Mouse (Mus musculus) ovary, postnatal 14 days (tissue): ENCODE measurements around the gene Vmn1r85.
A peak's percentile ranks its signal among the peaks of the same experiment; 100 is the strongest.
"Not testable (repeated sequence)": the region's sequence is repeated elsewhere in the genome, so short reads cannot be mapped to it uniquely, and the experiment has no call there.

Experiments used
- DNase-seq: peaks from one replicate; pipeline ENCODE4 v3.0.0; 2022; ENCODE audit warnings: low spot score

Gene Vmn1r85

DNA sequence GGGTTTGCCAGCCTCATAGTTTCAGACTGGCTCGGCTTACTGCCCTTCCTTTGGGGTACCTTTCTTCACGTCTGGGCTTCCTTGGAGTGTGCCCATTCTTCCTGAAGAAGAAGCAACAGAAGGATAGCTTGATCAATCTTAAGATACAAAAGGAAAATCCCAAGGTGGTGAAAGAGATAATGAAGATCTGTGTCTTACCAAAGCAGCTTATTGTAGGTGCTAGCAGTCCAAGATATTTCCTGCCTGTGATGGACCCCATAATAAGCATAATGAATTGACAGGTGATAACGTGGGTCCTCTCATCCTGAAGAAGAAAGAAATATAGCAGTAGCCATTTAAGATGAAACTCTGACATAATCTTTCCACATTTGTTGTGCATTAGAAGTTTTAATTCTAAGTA is at the start of gene Vmn1r85:
Gene Vmn1r85, minus strand, starts transcription at position 101 of the 400 bp plus-strand sequence.
- no peak for DNase-seq

- no peak for DNase-seq
These were observed 45.1 kb upstream of the Vmn1r85 start, which contains the start of gene Vmn1r87 for GRCm38 (mm10) chr7:13140057-13140456. TSS of gene Vmn1r87 (minus strand) at chr7:13140157.

GRCm38 (mm10) chr7:13137340-13137739 is 42.4 kb upstream of the Vmn1r85 start:
- no peak for DNase-seq

- no peak for DNase-seq
These were observed 36.9 kb upstream of the Vmn1r85 start for GRCm38 (mm10) chr7:13131856-13132255.

DNA sequence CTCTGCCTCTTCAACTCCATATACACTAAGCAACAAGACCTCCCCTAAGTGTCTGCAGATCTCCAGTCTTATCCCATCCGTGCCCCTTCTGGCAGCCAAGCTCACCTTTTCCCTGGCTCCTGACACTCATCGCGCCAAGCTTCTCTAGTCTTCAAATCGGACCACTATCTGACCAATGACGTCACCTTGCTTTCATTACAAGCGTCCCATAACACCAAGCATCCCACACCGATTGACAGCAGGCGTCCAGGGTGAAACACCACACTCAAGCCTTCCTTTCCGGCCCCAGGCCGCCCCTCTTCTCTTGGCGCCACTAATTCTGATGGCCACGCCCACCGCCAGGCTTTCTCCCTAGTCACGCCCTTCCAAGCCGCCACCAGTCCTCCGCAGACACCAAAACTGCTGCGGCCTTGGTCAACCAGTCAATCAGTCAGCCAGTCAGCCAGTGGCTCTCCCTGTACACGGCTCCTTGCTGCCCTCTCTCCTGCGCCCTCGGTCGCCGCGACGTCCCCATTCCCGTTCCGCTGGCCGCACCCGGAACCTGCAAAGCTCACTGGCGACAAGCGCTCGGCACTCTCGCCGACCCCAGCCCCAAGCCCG is 28.7 kb upstream of the Vmn1r85 start:
- not testable (repeated sequence) for DNase-seq

GRCm38 (mm10) chr7:13119817-13120216 is 24.8 kb upstream of the Vmn1r85 start, which contains the start of gene Vmn1r86:
TSS of gene Vmn1r86 (minus strand) at chr7:13119917.
- no peak for DNase-seq

DNA sequence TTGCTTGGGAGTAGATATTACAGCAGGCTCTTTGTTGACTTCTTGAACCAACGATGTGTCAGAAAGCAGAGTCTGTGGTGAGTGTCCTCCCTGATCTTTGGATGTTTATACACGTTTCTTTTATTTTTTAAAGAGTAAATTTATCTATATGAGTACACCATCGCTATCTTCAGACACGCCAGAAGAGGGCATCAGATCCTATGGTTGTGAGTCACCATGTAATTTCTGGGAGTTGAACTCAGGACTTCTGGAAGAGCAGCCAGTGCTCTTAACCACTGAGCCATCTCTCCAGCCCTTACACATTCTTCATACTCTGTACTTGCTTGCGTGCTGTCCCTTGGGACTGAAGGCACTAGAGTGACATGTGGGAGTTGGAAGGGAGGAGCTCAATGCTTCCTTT is 22.7 kb downstream of the Vmn1r85 start:
- DNase-seq: no peak

DNA sequence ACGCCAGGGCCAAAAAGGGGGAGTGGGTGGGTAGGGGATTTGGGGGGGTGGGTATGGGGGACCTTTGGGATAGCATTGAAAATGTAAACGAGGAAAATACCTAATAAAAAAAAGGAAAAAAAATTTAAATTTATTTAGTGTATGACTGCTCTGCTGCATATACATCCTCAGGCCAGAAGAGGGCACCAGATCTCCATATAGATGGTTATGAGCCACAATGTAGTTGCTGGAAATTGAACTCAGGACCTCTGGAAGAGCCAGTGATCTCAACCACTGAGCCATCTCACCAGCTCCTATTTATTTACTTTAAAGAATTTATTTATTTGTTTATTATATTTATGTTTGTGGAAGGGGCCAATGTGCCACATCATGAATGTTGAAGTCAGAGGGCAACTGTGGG is 31.6 kb downstream of the Vmn1r85 start:
- DNase-seq: not testable (repeated sequence)

- no peak for DNase-seq
These were observed 35.4 kb downstream of the Vmn1r85 start for GRCm38 (mm10) chr7:13059536-13059935.

- DNase-seq: no peak
These were observed 37.9 kb downstream of the Vmn1r85 start for GRCm38 (mm10) chr7:13056913-13057700.

- DNase-seq: peak; percentile 82
These were observed 40.5 kb downstream of the Vmn1r85 start, which contains the start of gene Mzf1 for GRCm38 (mm10) chr7:13054287-13055010. TSS of gene Mzf1 (minus strand) at chr7:13054764.

GRCm38 (mm10) chr7:13053961-13054286 is 41.0 kb downstream of the Vmn1r85 start:
- DNase-seq: no peak

- DNase-seq: no peak
These were observed 41.5 kb downstream of the Vmn1r85 start for GRCm38 (mm10) chr7:13053501-13053900.

DNA sequence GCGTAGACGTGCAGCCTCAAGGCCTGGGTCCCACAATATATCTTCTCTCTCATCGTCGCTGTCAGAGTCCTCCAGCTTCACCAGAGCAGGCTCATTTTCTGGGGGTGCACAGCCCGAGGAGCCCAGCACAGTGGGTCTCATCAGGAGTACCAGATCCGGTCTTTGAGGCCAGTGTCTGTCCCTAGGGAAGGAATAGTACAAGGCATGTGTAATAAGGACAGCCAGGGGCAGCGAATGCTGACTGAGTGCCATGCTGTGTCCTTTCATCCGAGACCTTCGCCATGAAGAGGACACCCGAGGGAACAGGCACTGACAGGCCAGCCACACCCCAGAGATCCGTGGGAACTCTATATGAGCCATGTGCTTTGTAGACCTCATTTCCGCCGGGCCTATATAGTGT is 42.0 kb downstream of the Vmn1r85 start:
- DNase-seq: no peak

- DNase-seq: peak; percentile 52
These were observed 48.9 kb downstream of the Vmn1r85 start for GRCm38 (mm10) chr7:13046084-13046483.

DNA sequence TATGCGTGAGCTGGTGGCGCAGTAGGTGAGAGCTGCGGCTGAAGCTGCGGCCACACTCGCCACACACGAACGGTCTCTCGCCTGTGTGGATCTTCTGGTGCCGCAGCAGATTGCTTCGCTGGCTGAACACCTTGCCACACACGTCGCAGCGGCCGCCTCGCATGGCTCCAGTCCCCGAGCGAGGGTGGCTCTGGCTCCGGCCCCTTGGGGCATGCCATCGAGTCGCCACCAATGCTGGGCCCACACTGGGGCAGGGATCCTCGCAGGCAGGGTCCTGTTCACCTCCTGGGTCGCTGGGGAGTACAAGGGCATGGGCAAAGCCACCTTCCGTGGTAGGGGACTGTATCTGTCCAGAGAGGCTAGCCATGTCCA is 50.7 kb downstream of the Vmn1r85 start:
- no peak for DNase-seq

DNA sequence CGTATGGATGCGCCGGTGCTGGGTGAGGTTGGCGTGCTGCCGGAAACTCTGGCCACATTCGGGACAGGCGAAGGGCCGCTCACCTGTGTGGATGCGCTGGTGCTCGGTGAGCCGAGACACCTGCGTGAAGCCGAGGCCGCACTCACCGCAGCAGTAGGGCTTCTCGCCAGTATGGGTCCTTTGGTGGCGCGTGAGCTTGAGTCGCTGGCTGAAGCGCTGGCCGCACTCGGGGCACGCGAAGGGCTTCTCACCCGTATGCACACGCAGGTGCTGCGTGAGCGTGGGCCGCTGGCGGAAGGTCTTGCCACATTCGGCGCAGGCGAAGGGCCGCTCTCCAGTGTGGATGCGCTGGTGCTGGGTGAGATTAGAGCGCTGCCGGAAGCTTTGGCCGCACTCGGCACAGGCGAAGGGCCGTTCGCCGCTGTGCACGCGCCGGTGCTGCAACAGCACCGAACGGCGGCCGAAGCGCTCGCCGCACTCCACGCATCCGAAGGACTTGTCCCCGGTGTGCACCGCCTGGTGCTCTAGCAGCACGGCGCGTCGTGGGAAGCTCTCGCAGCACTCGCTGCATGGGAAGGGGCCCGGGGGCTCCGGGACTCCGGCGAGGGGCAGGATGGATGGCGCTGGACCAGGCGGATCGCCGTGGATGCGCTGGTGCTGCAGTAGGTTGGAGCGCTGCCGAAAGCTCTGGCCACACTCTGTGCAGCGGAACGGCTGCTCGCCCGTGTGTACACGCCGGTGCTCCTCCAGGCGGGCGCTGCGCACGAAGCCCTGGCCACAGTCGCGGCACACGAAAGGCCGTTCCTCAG is 51.3 kb downstream of the Vmn1r85 start:
- no peak for DNase-seq

GRCm38 (mm10) chr7:13043120-13043444 is 51.9 kb downstream of the Vmn1r85 start:
- no peak for DNase-seq

DNA sequence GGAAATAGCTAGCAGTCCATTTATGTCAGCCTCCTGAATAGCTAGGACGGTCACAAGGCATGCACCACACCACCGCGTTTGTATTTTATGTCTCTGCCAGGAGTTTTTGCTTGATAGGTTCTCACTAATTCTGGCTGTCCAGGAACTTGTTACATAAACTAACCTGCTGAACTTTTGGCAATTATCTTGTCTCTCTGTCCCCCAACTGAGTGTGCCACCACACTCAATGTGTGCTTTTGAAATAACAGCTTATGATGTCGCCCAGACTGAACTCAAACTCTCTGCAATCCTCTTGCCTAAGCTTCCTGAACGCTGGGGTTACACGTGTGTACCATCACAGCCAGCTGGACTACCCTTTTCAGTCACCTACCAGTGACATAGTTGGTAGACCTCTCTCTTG is 52.5 kb downstream of the Vmn1r85 start:
- no peak for DNase-seq

DNA sequence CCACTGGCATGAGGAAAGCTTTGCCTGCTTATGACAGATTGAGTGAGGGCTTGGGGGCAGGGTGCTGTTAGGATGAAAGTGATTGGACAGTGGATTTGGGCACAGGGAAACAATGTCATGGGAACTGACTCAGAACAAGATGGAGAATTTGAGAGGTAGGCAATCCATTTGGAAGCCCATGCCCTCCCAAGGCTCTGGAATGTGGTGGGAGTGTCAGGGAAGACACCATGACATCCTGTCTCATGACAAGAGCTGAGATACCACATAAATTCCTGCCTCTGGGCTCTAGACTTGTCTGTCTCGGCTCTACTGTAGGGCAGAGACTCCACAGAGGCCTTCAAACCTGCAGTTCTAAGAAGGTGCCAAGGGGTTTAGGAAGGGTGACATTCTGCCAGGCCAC is 53.7 kb downstream of the Vmn1r85 start:
- no peak for DNase-seq

- no peak for DNase-seq
These were observed 55.8 kb downstream of the Vmn1r85 start for GRCm38 (mm10) chr7:13039181-13039580.

- no peak for DNase-seq
These were observed 56.3 kb downstream of the Vmn1r85 start for GRCm38 (mm10) chr7:13038621-13039169.
